Mouse (Mus musculus): ENCODE data around the gene Dock2.
"Not testable (repeated sequence)": the region's sequence is repeated elsewhere in the genome, so short reads cannot be mapped to it uniquely, and the experiment has no call there.

The Dock2 gene

GRCm38 (mm10) chr11:34783587-34784043 lies at the start of gene Dock2:
Gene Dock2 (minus strand): TSS chr11:34783892.
- peak; percentile 76 for DNase-seq (ENCODE audit: low read depth)

GRCm38 (mm10) chr11:34832678-34833077 lies 49.0 kb upstream of the Dock2 start:
- DNase-seq (ENCODE audit: low read depth) = no peak

- DNase-seq (ENCODE audit: low read depth) = no peak
Observed at GRCm38 (mm10) chr11:34827803-34828202, 44.1 kb upstream of the Dock2 start.

GRCm38 (mm10) chr11:34826940-34827339 lies 43.2 kb upstream of the Dock2 start:
- DNase-seq (ENCODE audit: low read depth) = no peak

GRCm38 (mm10) chr11:34824791-34825190 lies 41.1 kb upstream of the Dock2 start:
- DNase-seq (ENCODE audit: low read depth) = no peak

- peak; percentile 79 for DNase-seq (ENCODE audit: low read depth)
Observed at GRCm38 (mm10) chr11:34814767-34815166, 31.1 kb upstream of the Dock2 start.

GRCm38 (mm10) chr11:34814319-34814718 lies 30.6 kb upstream of the Dock2 start:
- DNase-seq (ENCODE audit: low read depth) = no peak

- DNase-seq (ENCODE audit: low read depth) = not testable (repeated sequence)
Observed at GRCm38 (mm10) chr11:34805026-34805425, 21.3 kb upstream of the Dock2 start.

GRCm38 (mm10) chr11:34798066-34798465 lies 14.4 kb upstream of the Dock2 start:
- DNase-seq (ENCODE audit: low read depth) = not testable (repeated sequence)

- peak; percentile 83 for DNase-seq (ENCODE audit: low read depth)
Observed at GRCm38 (mm10) chr11:34796097-34796496, 12.4 kb upstream of the Dock2 start.

GRCm38 (mm10) chr11:34791872-34792271 lies 8.2 kb upstream of the Dock2 start:
- DNase-seq (ENCODE audit: low read depth) = peak; percentile 28

- no peak for DNase-seq (ENCODE audit: low read depth)
Observed at GRCm38 (mm10) chr11:34784864-34785263, 1.2 kb upstream of the Dock2 start.

GRCm38 (mm10) chr11:34782516-34783430 lies 919 bp downstream of the Dock2 start:
- DNase-seq (ENCODE audit: low read depth) = peak; percentile 95

GRCm38 (mm10) chr11:34780786-34781185 lies 2.9 kb downstream of the Dock2 start:
- no peak for DNase-seq (ENCODE audit: low read depth)

- DNase-seq (ENCODE audit: low read depth) = no peak
Observed at GRCm38 (mm10) chr11:34779966-34780365, 3.7 kb downstream of the Dock2 start.

- DNase-seq (ENCODE audit: low read depth) = no peak
Observed at GRCm38 (mm10) chr11:34778351-34778750, 5.3 kb downstream of the Dock2 start.

- no peak for DNase-seq (ENCODE audit: low read depth)
Observed at GRCm38 (mm10) chr11:34777529-34777928, 6.2 kb downstream of the Dock2 start.

GRCm38 (mm10) chr11:34776054-34776453 lies 7.6 kb downstream of the Dock2 start:
- DNase-seq (ENCODE audit: low read depth) = no peak

GRCm38 (mm10) chr11:34774636-34775035 lies 9.1 kb downstream of the Dock2 start:
- no peak for DNase-seq (ENCODE audit: low read depth)

GRCm38 (mm10) chr11:34773304-34773895 lies 10.3 kb downstream of the Dock2 start:
- DNase-seq (ENCODE audit: low read depth) = peak; percentile 56

- peak; percentile 81 for DNase-seq (ENCODE audit: low read depth)
Observed at GRCm38 (mm10) chr11:34771221-34771986, 12.3 kb downstream of the Dock2 start.

GRCm38 (mm10) chr11:34770666-34771065 lies 13.0 kb downstream of the Dock2 start:
- peak; percentile 70 for DNase-seq (ENCODE audit: low read depth)
